Mouse (Mus musculus) forebrain, embryonic 11.5 days (tissue): ENCODE data around the gene Sox15. TPM values are rescaled to one million over a fixed set of nuclear protein-coding genes. Genes with fewer than 3 reads are reported as not detected.

Source experiments
- microRNA counts: library from miRNA; unstranded; fragments of <30 nt; microRNA quantifications from one replicate; lab custom pipeline; 2015
- microRNA-seq: library from miRNA; unstranded; fragments of <30 nt; microRNA quantifications from one replicate; pipeline ENCODE4, GENCODE M21; 2016; ENCODE audit not compliant: insufficient number of aligned reads
- polyA plus RNA-seq: library from polyadenylated mRNA; unstranded; fragments of >200 nt; fragmentation: Nextera tagmentation; extraction: Ambion mirVana; gene quantifications from 2 replicates; pipeline ENCODE4 v1.2.1, GENCODE M21; 2014

The Sox15 gene
- polyA plus RNA-seq, 1 experiment from 2014 or later: not detected

MicroRNAs within 50 kb of the gene (microRNA counts, 519-probe panel; counts per million panel counts)
- microRNA mmu-miR-1934 (lab: Ali Mortazavi, UCI): 31.2 counts per million
- 551 counts per million, percentile 0 among the panel's probes with 10 or more counts for microRNA mmu-miR-467f (lab: Ali Mortazavi, UCI)

Small RNA genes within 50 kb of the gene (microRNA-seq; reads per million reads assigned to microRNA genes)
- 5.0 reads per million for gene Mir1934
- not detected for gene Mir467f

Other genes starting within 250 kb of the Sox15 start
- gene Kdm6b, start 241.6 kb upstream of the Sox15 start, polyA plus RNA-seq: 40.9 and 41.0 TPM in 2 replicates
- 2.1 and 2.6 TPM in 2 replicates for gene Dnah2, start 106.2 kb upstream of the Sox15 start, polyA plus RNA-seq
- 13.1 and 14.9 TPM in 2 replicates for gene Efnb3, start 95.1 kb upstream of the Sox15 start, polyA plus RNA-seq
- 39.3 and 44.1 TPM in 2 replicates for gene Wrap53, start 75.1 kb upstream of the Sox15 start, polyA plus RNA-seq
- gene Trp53, start 75.0 kb upstream of the Sox15 start, polyA plus RNA-seq: 168 and 175 TPM in 2 replicates
- gene Atp1b2, start 49.4 kb upstream of the Sox15 start, polyA plus RNA-seq: 9.3 and 12.6 TPM in 2 replicates
- gene Shbg, start 37.4 kb upstream of the Sox15 start, polyA plus RNA-seq: not detected in 2 replicates
- 13.9 and 17.7 TPM in 2 replicates for gene Sat2, start 33.3 kb upstream of the Sox15 start, polyA plus RNA-seq
- 33.6 and 44.1 TPM in 2 replicates for gene Fxr2, start 22.3 kb upstream of the Sox15 start, polyA plus RNA-seq
- 39.0 TPM in 2 replicates for gene Mpdu1, start 7.3 kb downstream of the Sox15 start, polyA plus RNA-seq
- gene Cd68, start 10.8 kb downstream of the Sox15 start, polyA plus RNA-seq: 6.3 and 6.4 TPM in 2 replicates
- 827 and 855 TPM in 2 replicates for gene Eif4a1, start 17.1 kb downstream of the Sox15 start, polyA plus RNA-seq
- 110 and 117 TPM in 2 replicates for gene Senp3, start 26.8 kb downstream of the Sox15 start, polyA plus RNA-seq
- not detected in 2 replicates for gene Tnfsf13, start 30.5 kb downstream of the Sox15 start, polyA plus RNA-seq
- gene Tnfsf12, start 40.5 kb downstream of the Sox15 start, polyA plus RNA-seq: 2.4 TPM in 2 replicates
- 0.60 and 1.2 TPM in 2 replicates for gene Tnfsfm13, start 40.8 kb downstream of the Sox15 start, polyA plus RNA-seq
- gene Polr2a, start 103.3 kb downstream of the Sox15 start, polyA plus RNA-seq: 61.2 and 65.7 TPM in 2 replicates
- gene Slc35g3, start 106.7 kb downstream of the Sox15 start, polyA plus RNA-seq: not detected in 2 replicates
- gene Zbtb4, start 110.6 kb downstream of the Sox15 start, polyA plus RNA-seq: 1.1 and 1.4 TPM in 2 replicates
- gene Chrnb1, start 140.6 kb downstream of the Sox15 start, polyA plus RNA-seq: 0.73 and 1.1 TPM in 2 replicates
- gene Fgf11, start 146.5 kb downstream of the Sox15 start, polyA plus RNA-seq: 1.3 and 1.7 TPM in 2 replicates
- gene Tmem102, start 150.3 kb downstream of the Sox15 start, polyA plus RNA-seq: 0.32 and 0.65 TPM in 2 replicates
- not detected in 2 replicates for gene Gm39566, start 160.0 kb downstream of the Sox15 start, polyA plus RNA-seq
- not detected in 2 replicates for gene Spem2, start 163.2 kb downstream of the Sox15 start, polyA plus RNA-seq
- 0.53 TPM in 1 of 2 replicates, not detected in the other for gene Spem1, start 166.9 kb downstream of the Sox15 start, polyA plus RNA-seq
- gene Nlgn2, start 182.5 kb downstream of the Sox15 start, polyA plus RNA-seq: 11.0 and 11.1 TPM in 2 replicates
- gene Tmem256, start 183.2 kb downstream of the Sox15 start, polyA plus RNA-seq: 250 and 283 TPM in 2 replicates
- 64.6 and 71.9 TPM in 2 replicates for gene Plscr3, start 191.1 kb downstream of the Sox15 start, polyA plus RNA-seq
- gene Tnk1, start 203.4 kb downstream of the Sox15 start, polyA plus RNA-seq: 0.73 TPM in 2 replicates
- 0.40 TPM in 1 of 2 replicates, not detected in the other for gene Tmem95, start 222.7 kb downstream of the Sox15 start, polyA plus RNA-seq
- gene Kctd11, start 226.1 kb downstream of the Sox15 start, polyA plus RNA-seq: 2.9 and 3.0 TPM in 2 replicates
- gene Acap1, start 240.2 kb downstream of the Sox15 start, polyA plus RNA-seq: 0.52 and 0.75 TPM in 2 replicates
- gene 2810408A11Rik, start 245.7 kb downstream of the Sox15 start, polyA plus RNA-seq: 17.2 and 17.6 TPM in 2 replicates
- 16.4 and 23.0 TPM in 2 replicates for gene Neurl4, start 245.8 kb downstream of the Sox15 start, polyA plus RNA-seq